ENCODE assay signal across 10 mouse cellular contexts in the genomic region with DNA sequence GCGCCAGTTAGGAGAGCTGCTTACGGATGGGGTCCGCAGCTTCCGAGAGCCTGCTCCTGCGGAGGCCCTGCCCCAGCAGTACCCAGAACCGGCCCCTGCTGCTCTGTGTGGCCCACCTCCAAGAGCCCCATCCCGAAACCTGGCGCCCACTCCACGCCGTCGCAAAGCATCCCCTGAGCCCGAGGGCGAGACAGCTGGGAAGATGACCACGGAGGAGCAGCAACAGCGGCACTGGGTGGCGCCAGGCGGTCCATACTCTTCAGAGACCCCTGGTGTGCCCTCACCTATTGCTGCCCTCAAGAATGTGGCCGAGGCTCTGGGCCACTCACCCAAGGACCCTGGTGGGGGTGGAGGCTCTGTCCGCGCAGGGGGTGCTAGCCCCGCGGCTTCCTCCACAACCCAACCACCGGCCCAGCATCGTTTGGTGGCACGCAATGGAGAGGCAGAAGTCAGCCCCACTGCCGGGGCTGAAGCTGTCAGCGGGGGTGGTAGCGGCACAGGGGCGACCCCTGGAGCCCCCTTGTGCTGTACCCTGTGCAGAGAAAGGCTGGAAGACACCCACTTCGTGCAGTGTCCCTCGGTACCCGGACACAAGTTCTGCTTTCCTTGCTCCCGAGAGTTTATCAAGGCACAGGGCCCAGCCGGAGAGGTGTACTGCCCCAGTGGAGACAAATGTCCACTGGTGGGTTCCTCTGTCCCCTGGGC. TPM values are rescaled to one million over a fixed set of nuclear protein-coding genes. Genes with fewer than 3 reads are reported as not detected.
DNase-seq lines count a peak whose midpoint lies in the region; ATAC-seq and TF ChIP-seq lines count a peak whose summit lies in the region.
"Had no signal": no experiment of that assay in that cellular context is flagged by ENCODE, and none has a peak within 500 bp of the region (broad histone marks: within the 10 kb centered on the region; RNA-seq: fewer than 3 reads in every experiment).

No protein-coding gene starts in this region.

- H3K4me2 ChIP-seq in lung, postnatal 0 days (replicated peaks; ENCODE audit: low read depth, low read length) = peak overlapping the region; percentile 95
- peak overlapping the region; percentile 99 for H3K4me2 ChIP-seq in liver, embryonic 11.5 days
- H3K4me2 ChIP-seq in stomach, postnatal 0 days (replicated peaks; ENCODE audit: low read depth) = peak overlapping the region; percentile 94

- H3K27ac ChIP-seq in lung, postnatal 0 days (ENCODE audit: low read length) = no peak overlapping the region
- H3K27ac ChIP-seq in liver, embryonic 11.5 days (ENCODE audit: low read depth, low read length) = 0 out of 2 replicates have a peak overlapping the region, but pooled peaks have one; percentile 21
- no peak overlapping the region for H3K27ac ChIP-seq in stomach, postnatal 0 days (replicated peaks)

- peaks cover 38% of the 10 kb centered on the region for H3K4me1 ChIP-seq in lung, postnatal 0 days (ENCODE audit: insufficient read depth, low read depth, low read length)
- peaks cover 42% of the 10 kb centered on the region for H3K4me1 ChIP-seq in liver, embryonic 11.5 days (replicated peaks; ENCODE audit: control insufficient read depth, insufficient read depth, low read length)
- peaks cover 10% of the 10 kb centered on the region for H3K4me1 ChIP-seq in stomach, postnatal 0 days (replicated peaks; ENCODE audit: control insufficient read depth, insufficient read depth)

- no peak for TF ChIP-seq CTCF in lung, postnatal 0 days (IDR thresholded peaks at IDR 0.05)
- peak; percentile 12; the same call in 1 of the 2 replicates for TF ChIP-seq CTCF in stomach, postnatal 0 days (IDR thresholded peaks at IDR 0.05; ENCODE audit: low read depth)

- TF ChIP-seq EP300 in lung, postnatal 0 days (IDR thresholded peaks at IDR 0.05) = no peak
- no peak for TF ChIP-seq EP300 in stomach, postnatal 0 days (optimal IDR thresholded peaks at IDR 0.05)

- no peaks in the 10 kb centered on the region for H3K9me3 ChIP-seq in lung, postnatal 0 days (ENCODE audit: low read length)
- H3K9me3 ChIP-seq in liver, embryonic 11.5 days (ENCODE audit: control insufficient read depth, low read length) = no peaks in the 10 kb centered on the region
- no peaks in the 10 kb centered on the region for H3K9me3 ChIP-seq in stomach, postnatal 0 days (ENCODE audit: control insufficient read depth, low read length)

- H3K27me3 ChIP-seq in lung, postnatal 0 days (replicated peaks; ENCODE audit: insufficient read depth, low read length) = no peaks in the 10 kb centered on the region
- H3K27me3 ChIP-seq in liver, embryonic 11.5 days (replicated peaks; ENCODE audit: control insufficient read depth, insufficient read depth, low read length) = no peaks in the 10 kb centered on the region
- H3K27me3 ChIP-seq in stomach, postnatal 0 days (ENCODE audit: control insufficient read depth, insufficient read depth, low read length) = no peaks in the 10 kb centered on the region

- WGBS in lung, postnatal 0 days = 74% methylated on average over 33 of the region's 34 CpGs
- 75% methylated on average over 34 of the region's 34 CpGs for WGBS in liver, embryonic 11.5 days
- WGBS in stomach, postnatal 0 days = 71% methylated on average over 34 of the region's 34 CpGs

- H3K4me3 ChIP-seq in lung, postnatal 0 days (ENCODE audit: low read depth, low read length) = no peak overlapping the region
- H3K4me3 ChIP-seq in liver, embryonic 11.5 days (ENCODE audit: low read depth, low read length) = peak overlapping the region; percentile 90
- peak overlapping the region; percentile 80; the same call in 1 of the 2 replicates for H3K4me3 ChIP-seq in stomach, postnatal 0 days (ENCODE audit: low read depth, low read length)

- no peak for ATAC-seq in lung, postnatal 0 days
- ATAC-seq in liver, embryonic 11.5 days (replicated peaks; ENCODE audit: low FRiP score) = no peak
- no peak for ATAC-seq in stomach, postnatal 0 days (ENCODE audit: low FRiP score, low TSS enrichment)

- peak; percentile 59 for DNase-seq in cerebellum, adult 11 months
- DNase-seq in cerebellum, postnatal 4 days (ENCODE audit: low spot score in 2 of 2) = no peak
- no peak for DNase-seq in lung, postnatal 0 days (ENCODE audit: low spot score)
- no peak for DNase-seq in lung, postnatal 14 days
- DNase-seq in liver, embryonic 11.5 days (ENCODE audit: low spot score) = no peak
- DNase-seq in stomach, postnatal 0 days (ENCODE audit: low spot score) = no peak
- no peak for DNase-seq in adrenal gland, postnatal 14 days
- DNase-seq in right cerebral cortex, adult 2 months (ENCODE audit: low spot score in 2 of 2) = no peak

- no peaks in the 10 kb centered on the region for H3K36me3 ChIP-seq in lung, postnatal 0 days (ENCODE audit: insufficient read depth, low read length)
- peaks cover 11% of the 10 kb centered on the region for H3K36me3 ChIP-seq in liver, embryonic 11.5 days (ENCODE audit: control insufficient read depth, insufficient read depth, low read length)
- no peaks in the 10 kb centered on the region for H3K36me3 ChIP-seq in stomach, postnatal 0 days (ENCODE audit: control insufficient read depth, insufficient read depth, low read length)

- H3K9ac ChIP-seq in lung, postnatal 0 days (replicated peaks; ENCODE audit: low read depth) = no peak overlapping the region
- peak overlapping the region; percentile 88 for H3K9ac ChIP-seq in liver, embryonic 11.5 days (ENCODE audit: low read depth, low read length)
- H3K9ac ChIP-seq in stomach, postnatal 0 days (ENCODE audit: low read length) = peak overlapping the region; percentile 79

RNA-seq across cellular contexts. Expression of a gene that starts 1.7 kb away (rescaled TPM):
- 11.7 and 12.2 TPM in 2 replicates for polyA plus RNA-seq in lung, postnatal 0 days (2015; fragmentation: Nextera tagmentation; extraction: Ambion mirVana)
- 23.3 and 24.9 TPM in 2 replicates for polyA plus RNA-seq in liver, embryonic 11.5 days (2014; fragmentation: Nextera tagmentation; extraction: Ambion mirVana)
- polyA plus RNA-seq in stomach, postnatal 0 days (2015; fragmentation: Nextera tagmentation; extraction: Ambion mirVana) = 9.8 and 12.0 TPM in 2 replicates
- 35.9 and 38.6 TPM in 2 replicates for total RNA-seq in adrenal gland, postnatal 14 days (2021)

RNA-seq across cellular contexts. Expression of a gene that starts 14.5 kb away (rescaled TPM):
- 2.3 and 2.6 TPM in 2 replicates for polyA plus RNA-seq in lung, postnatal 0 days (2015; fragmentation: Nextera tagmentation; extraction: Ambion mirVana)
- 1.5 and 2.2 TPM in 2 replicates for polyA plus RNA-seq in liver, embryonic 11.5 days (2014; fragmentation: Nextera tagmentation; extraction: Ambion mirVana)
- polyA plus RNA-seq in stomach, postnatal 0 days (2015; fragmentation: Nextera tagmentation; extraction: Ambion mirVana) = 1.3 and 1.4 TPM in 2 replicates
- total RNA-seq in adrenal gland, postnatal 14 days (2021) = 7.1 and 8.2 TPM in 2 replicates

RNA-seq across cellular contexts. Expression of a gene that starts 17.8 kb away (rescaled TPM):
- 0.49 and 0.70 TPM in 2 replicates for polyA plus RNA-seq in lung, postnatal 0 days (2015; fragmentation: Nextera tagmentation; extraction: Ambion mirVana)
- 29.7 and 32.0 TPM in 2 replicates for polyA plus RNA-seq in liver, embryonic 11.5 days (2014; fragmentation: Nextera tagmentation; extraction: Ambion mirVana)
- polyA plus RNA-seq in stomach, postnatal 0 days (2015; fragmentation: Nextera tagmentation; extraction: Ambion mirVana) = 39.2 and 46.0 TPM in 2 replicates
- 0.34 and 6.8 TPM in 2 replicates for total RNA-seq in adrenal gland, postnatal 14 days (2021)
- total RNA-seq: layer of hippocampus, adult 8-10 months had no signal

RNA-seq across cellular contexts. Expression of a gene that starts 18.4 kb away (rescaled TPM):
- polyA plus RNA-seq in lung, postnatal 0 days (2015; fragmentation: Nextera tagmentation; extraction: Ambion mirVana) = not detected in 2 replicates
- polyA plus RNA-seq in liver, embryonic 11.5 days (2014; fragmentation: Nextera tagmentation; extraction: Ambion mirVana) = not detected in 2 replicates
- not detected in 2 replicates for polyA plus RNA-seq in stomach, postnatal 0 days (2015; fragmentation: Nextera tagmentation; extraction: Ambion mirVana)
- total RNA-seq in adrenal gland, postnatal 14 days (2021) = not detected in 2 replicates
- polyA plus RNA-seq: spleen, adult 2 months had no signal

RNA-seq across cellular contexts. Expression of a gene that starts 18.6 kb away (rescaled TPM):
- 10.4 and 11.8 TPM in 2 replicates for polyA plus RNA-seq in lung, postnatal 0 days (2015; fragmentation: Nextera tagmentation; extraction: Ambion mirVana)
- polyA plus RNA-seq in liver, embryonic 11.5 days (2014; fragmentation: Nextera tagmentation; extraction: Ambion mirVana) = 26.3 and 28.4 TPM in 2 replicates
- polyA plus RNA-seq in stomach, postnatal 0 days (2015; fragmentation: Nextera tagmentation; extraction: Ambion mirVana) = 9.1 and 9.6 TPM in 2 replicates
- 83.7 and 84.3 TPM in 2 replicates for total RNA-seq in adrenal gland, postnatal 14 days (2021)

Comparison
In these comparisons a context has a peak if more than half of its experiments do, and no peak if none do; other contexts are left out.
1. RNA of a gene that starts 17.8 kb away (polyA plus RNA-seq): 39.2 to 46.0 TPM in stomach, postnatal 0 days and 29.7 to 32.0 TPM in liver, embryonic 11.5 days; 0.49 to 0.70 TPM in lung, postnatal 0 days; every median in the first group is over 10 times any median in the second.
2. Peak in every context shown above with its lines, with median percentiles within 50 percentile points of each other: H3K4me2 ChIP-seq.